Comparison of ENCODE assay signal across 1 mouse cellular context in the genomic region with DNA sequence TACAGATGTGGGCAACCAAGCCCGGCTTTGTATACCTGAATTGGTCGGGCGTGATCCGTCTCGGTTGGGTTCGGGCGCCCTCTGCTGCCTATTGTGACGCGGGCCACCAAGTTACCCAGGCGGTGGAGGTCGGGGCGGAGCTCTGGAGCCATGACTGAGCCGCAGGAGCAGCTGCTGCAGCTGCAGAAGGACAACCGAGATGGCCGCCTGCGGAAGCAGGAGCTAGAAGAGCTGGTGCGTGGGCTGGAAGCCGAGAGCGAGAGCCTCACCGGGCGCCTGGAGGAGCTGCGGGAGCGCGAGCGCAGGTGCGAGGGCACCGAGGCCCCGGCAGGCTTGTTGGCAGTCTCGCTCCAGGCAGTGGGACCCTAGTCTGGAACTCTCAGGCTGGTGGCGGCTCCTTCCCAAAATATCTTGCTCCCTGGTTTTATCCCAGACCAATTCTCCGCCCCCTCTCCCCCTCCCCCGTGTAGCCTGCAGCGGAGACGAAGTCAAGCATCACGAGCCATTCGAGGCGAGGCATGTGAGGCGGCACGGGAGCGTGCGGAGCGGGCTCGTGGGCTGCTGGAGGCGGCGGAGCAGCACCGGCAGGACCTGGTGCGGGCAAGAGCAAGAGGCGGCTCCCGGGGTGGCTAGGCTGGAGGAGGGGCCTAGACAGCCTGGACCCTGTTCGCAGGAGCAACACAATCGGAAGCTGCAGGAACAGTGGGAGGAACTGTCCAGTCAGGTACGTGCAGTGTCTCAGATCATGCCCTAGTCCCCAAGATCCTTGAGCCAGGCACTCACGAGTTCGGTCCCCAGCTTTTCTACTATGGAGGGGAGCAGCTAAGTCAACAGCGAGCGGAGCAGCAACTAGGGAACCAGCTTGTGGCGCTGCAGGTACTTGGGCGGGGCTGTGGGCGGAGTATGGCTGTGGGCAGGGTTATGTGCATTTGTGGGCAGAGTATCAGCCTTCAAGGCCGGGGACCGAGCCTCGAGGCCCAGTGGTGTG.
A peak's percentile ranks its signal among the peaks of the same experiment; 100 is the strongest.
TF ChIP-seq lines count a peak whose summit lies in the region.

No protein-coding gene starts in this region.

TF ChIP-seq in CH12.LX, 34 proteins besides CTCF, POLR2A, EP300 and RAD21:
- TF ChIP-seq HCFC1 (IDR thresholded peaks at IDR 0.05; ENCODE audit: low read depth, low read length) (no peak; the same call in 1 of the 2 replicates), TCF12 (IDR thresholded peaks at IDR 0.05; ENCODE audit: low read depth, low read length) (peak; percentile 85), MAFK (IDR thresholded peaks at IDR 0.05; ENCODE audit: insufficient replicate concordance, low read length) (no peak), JUN (IDR thresholded peaks at IDR 0.05; ENCODE audit: insufficient read depth, low read depth, low read length) (no peak), E2F4 (IDR thresholded peaks at IDR 0.05; ENCODE audit: insufficient replicate concordance, low read depth, low read length) (no peak), BHLHE40 (IDR thresholded peaks at IDR 0.05; ENCODE audit: low read depth, low read length) (peak; percentile 57), MXI1 (IDR thresholded peaks at IDR 0.05; ENCODE audit: low read depth, low read length) (peak; percentile 72), MEF2A (IDR thresholded peaks at IDR 0.05; ENCODE audit: borderline replicate concordance, low read depth, low read length) (peak; percentile 82), KAT2A (IDR thresholded peaks at IDR 0.05; ENCODE audit: insufficient replicate concordance, low read length) (no peak), RCOR1 (conservative IDR thresholded peaks at IDR 0.05; ENCODE audit: low read depth, low read length) (no peak), GABPA (IDR thresholded peaks at IDR 0.05; ENCODE audit: insufficient replicate concordance, low read depth, low read length) (no peak), MAX (IDR thresholded peaks at IDR 0.05; ENCODE audit: low read length) (peak; percentile 73; the same call in 1 of the 2 replicates), CHD1 (IDR thresholded peaks at IDR 0.05; ENCODE audit: low read depth, low read length) (no peak), ZC3H11A (IDR thresholded peaks at IDR 0.05; ENCODE audit: low read depth, low read length) (peak; percentile 91), UBTF (IDR thresholded peaks at IDR 0.05; ENCODE audit: low read depth, low read length) (peak; percentile 64), ZNF384 (IDR thresholded peaks at IDR 0.05; ENCODE audit: low read depth, low read length) (no peak), ETS1 (conservative IDR thresholded peaks at IDR 0.05; ENCODE audit: low read depth, low read length) (0 out of 2 replicates have a peak, but pooled peaks have one; percentile 20), SIN3A (IDR thresholded peaks at IDR 0.05; ENCODE audit: low read length) (peak; percentile 69; the same call in 1 of the 2 replicates), ELF1 (IDR thresholded peaks at IDR 0.05; ENCODE audit: low read depth, low read length) (peak; percentile 74; the same call in 1 of the 2 replicates), MYC (IDR thresholded peaks at IDR 0.05; ENCODE audit: low read depth, low read length) (no peak), SMC3 (IDR thresholded peaks at IDR 0.05; ENCODE audit: low read depth, low read length) (peak; percentile 99), POLR2AphosphoS2 (IDR thresholded peaks at IDR 0.05; ENCODE audit: low read depth, low read length) (no peak), NELFE (IDR thresholded peaks at IDR 0.05; ENCODE audit: low read depth, low read length) (peak; percentile 32; the same call in 1 of the 2 replicates), CHD2 (IDR thresholded peaks at IDR 0.05; ENCODE audit: low read length) (no peak), TBP (conservative IDR thresholded peaks at IDR 0.05; ENCODE audit: low read depth, low read length) (no peak), PAX5 (IDR thresholded peaks at IDR 0.05; ENCODE audit: low read length) (no peak), NRF1 (IDR thresholded peaks at IDR 0.05; ENCODE audit: low read depth, low read length) (peak; percentile 65), MAZ (IDR thresholded peaks at IDR 0.05; ENCODE audit: low read depth, low read length) (no peak), ZKSCAN1 (IDR thresholded peaks at IDR 0.05; ENCODE audit: borderline replicate concordance, low read depth, low read length) (no peak), IRF4 (IDR thresholded peaks at IDR 0.05; ENCODE audit: low read depth, low read length) (peak; percentile 75; the same call in 1 of the 2 replicates)
TF ChIP-seq in CH12.LX: peak in this region for 14.
